Mouse (Mus musculus): Measurements from ENCODE around the gene Prmt8.
A peak's percentile ranks its signal among the peaks of the same experiment; 100 is the strongest.

Gene Prmt8

DNA sequence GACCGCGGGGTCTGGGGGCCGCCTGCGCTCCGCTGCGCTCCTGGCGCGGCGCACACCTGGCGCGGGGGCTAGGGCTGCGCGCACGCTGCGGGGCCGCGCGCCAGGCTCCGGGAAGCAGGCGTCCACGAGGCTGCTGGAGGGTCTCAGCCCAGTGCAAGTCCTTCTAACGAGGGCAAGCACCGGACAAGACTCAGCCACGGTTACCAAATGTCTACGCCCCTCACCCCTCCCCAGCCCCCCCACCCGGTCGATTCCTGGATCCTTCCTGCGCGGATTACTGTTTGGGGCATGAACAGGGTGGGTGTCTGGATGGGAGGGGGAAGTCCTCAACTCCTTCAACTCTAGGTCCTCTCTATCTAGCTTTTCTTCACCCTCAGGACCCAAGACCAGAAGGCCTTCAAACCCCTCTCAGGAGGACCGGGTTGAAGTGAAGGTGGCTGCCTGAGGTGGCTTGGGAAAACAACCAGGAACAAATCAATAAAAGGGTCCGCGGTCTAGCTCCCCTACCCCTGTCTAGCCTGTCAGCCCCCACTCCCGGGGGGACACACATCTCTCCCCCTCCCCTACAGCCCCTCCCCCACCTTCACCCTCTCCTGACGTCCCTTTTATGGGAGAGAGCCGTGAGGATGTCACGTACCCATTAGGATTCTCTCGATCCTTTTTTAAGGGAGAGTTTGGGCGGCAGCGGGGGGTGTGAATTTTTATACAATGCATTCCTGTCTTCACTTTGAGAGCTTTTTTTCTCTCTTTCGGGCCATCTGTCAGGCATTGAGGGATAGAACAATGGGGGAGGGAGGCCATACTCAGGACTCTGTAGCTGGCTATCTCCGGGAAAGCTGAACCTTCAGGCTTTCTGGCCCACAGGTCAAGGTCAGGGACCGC lies at the start of gene Prmt8:
Gene Prmt8 (minus strand): TSS at position 198 of the 882 bp plus-strand sequence.
- DNase-seq (ENCODE audit: extremely low read depth, insufficient read length, low spot score), result no peak

DNA sequence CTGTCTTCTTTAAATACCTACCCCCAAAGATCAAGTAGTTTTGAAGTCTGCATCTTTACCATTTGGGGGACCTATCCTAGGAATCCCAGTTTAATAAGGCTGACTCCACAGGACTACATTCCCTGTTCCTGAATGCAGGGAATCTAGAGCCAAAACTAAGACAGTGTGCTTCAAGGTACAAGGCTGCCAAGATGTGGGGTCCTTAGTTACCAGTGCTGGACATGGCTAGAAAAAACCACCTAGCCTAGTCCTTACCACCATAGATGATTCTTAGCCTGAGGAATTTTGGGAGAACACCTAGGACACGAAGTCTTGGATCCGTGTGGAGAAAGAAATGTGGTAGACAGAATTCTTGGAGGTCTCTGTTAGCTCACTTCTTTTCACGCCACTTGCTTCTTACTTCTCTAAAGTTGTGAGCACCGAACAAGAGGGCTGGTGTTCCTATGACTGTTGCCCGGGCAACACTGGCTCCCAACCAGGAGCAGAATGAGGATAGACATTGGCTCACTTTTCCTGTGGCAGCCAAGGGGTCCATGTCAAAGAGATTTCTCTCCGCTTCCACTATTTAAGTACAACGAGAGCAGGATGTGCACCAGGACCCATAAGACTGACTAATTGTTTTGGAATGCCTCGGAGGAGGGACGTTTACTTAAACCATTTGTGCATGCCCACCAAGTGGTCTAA lies 33.9 kb upstream of the Prmt8 start:
- no peak for DNase-seq (ENCODE audit: extremely low read depth, insufficient read length, low spot score)

- no peak for DNase-seq (ENCODE audit: extremely low read depth, insufficient read length, low spot score)
Observed at GRCm38 (mm10) chr6:127802211-127802610, 32.9 kb upstream of the Prmt8 start.

- DNase-seq (ENCODE audit: extremely low read depth, insufficient read length, low spot score), result no peak
Observed at GRCm38 (mm10) chr6:127790023-127790422, 20.8 kb upstream of the Prmt8 start.

GRCm38 (mm10) chr6:127770806-127771205 lies 1.5 kb upstream of the Prmt8 start:
- DNase-seq (ENCODE audit: extremely low read depth, insufficient read length, low spot score), result no peak

- DNase-seq (ENCODE audit: extremely low read depth, insufficient read length, low spot score), result no peak
Observed at GRCm38 (mm10) chr6:127768621-127769274, 524 bp downstream of the Prmt8 start.

DNA sequence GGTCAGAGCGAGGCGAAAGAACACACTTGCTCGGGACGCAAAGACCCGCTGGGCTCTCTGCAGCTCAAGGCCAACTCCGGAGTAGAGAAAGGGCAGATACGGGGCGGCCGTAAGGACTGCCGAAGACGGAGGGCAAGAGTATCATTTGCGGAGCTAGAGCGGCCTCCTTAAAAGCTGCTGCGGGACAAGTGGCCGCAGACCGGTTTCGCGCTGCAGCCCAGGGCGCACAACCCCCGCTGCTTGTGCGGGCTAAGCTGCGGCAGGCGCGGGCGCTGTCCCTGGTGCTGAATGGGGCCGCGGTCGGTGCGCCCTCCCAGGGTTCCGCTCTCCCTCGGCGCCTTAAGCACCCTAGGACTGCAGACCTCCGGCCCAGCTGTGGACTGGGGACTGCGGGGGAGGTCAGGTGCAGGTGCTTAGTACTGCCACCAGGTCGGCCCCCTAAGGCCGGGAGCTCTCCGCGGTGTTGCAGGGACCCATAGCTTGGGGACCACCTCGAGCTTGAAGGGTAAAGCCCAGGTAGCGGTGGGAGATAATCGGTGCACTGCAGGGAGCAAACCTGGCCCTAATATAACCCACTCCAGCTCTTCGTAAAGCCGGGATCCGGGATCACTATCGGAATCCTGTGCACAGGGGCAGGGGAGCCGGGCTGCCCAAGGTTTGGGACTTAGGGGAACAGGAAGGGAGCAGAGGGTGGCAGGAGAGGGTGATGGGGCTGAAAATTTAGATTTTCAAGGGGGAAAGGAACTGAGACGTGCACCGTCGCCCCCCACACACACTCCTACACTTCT lies 1.4 kb downstream of the Prmt8 start:
- DNase-seq (ENCODE audit: extremely low read depth, insufficient read length, low spot score), result peak; percentile 20

- no peak for DNase-seq (ENCODE audit: extremely low read depth, insufficient read length, low spot score)
Observed at GRCm38 (mm10) chr6:127767201-127767705, 2.0 kb downstream of the Prmt8 start.

GRCm38 (mm10) chr6:127766641-127767200 lies 2.6 kb downstream of the Prmt8 start:
- DNase-seq (ENCODE audit: extremely low read depth, insufficient read length, low spot score), result no peak

GRCm38 (mm10) chr6:127766041-127766604 lies 3.1 kb downstream of the Prmt8 start:
- DNase-seq (ENCODE audit: extremely low read depth, insufficient read length, low spot score), result no peak

- no peak for DNase-seq (ENCODE audit: extremely low read depth, insufficient read length, low spot score)
Observed at GRCm38 (mm10) chr6:127765573-127765972, 3.7 kb downstream of the Prmt8 start.

DNA sequence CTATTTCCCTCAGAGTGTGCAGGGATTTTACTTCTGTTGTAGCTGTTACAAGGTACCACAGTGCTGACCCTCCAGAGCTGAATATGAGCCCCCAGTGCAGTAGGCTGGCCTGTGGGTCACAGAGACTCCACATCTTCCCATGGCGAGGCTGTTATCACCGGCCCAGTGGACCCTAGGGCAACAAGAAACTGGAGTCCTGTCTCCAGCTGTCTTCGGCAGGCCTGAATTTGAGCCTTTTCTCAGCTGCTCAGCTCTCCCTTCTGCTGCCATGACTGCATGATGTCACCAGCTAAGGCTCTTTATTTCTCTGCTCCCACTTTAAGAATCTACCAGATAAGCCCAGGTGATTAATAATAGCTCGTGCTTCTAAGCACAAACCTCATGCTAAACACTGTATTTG lies 11.0 kb downstream of the Prmt8 start:
- DNase-seq (ENCODE audit: extremely low read depth, insufficient read length, low spot score), result no peak

- no peak for DNase-seq (ENCODE audit: extremely low read depth, insufficient read length, low spot score)
Observed at GRCm38 (mm10) chr6:127757667-127758167, 11.6 kb downstream of the Prmt8 start.

DNA sequence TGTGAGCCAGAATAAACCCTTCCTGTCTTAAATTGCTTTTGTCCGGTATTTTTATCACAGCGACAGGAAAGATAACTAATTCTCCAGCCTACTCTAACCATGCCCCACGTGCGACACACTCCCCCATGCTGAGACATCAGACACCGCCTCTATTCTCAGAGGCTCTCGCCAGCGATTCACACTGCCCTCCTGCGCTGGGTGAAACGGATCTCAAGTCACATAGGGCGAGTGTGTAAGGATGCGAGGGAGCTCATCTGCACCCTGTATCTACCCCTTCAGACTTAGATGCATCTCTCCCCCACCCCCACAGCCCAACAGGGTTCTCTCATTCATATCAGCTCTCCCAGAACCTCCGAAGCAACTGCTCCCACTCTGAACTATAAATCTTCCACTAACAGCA lies 12.4 kb downstream of the Prmt8 start:
- no peak for DNase-seq (ENCODE audit: extremely low read depth, insufficient read length, low spot score)

DNA sequence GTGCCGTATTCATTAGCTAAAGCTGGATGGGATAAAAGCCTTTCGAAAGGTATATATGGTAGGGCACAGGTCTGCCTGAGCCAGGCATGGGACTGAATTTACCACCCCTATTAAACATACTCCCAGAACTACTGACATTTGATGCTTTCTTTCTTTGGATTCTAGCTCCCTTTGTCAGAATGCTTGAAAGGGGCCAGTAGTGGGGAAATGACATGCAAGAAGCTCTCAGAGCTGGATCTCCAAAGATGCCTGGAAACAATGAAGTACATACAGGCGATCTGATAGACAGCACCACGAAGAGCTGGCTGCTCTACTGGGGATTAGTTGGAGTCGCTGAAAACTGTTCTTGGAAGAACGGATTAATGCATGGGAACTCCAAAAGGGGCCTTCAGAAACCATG lies 16.0 kb downstream of the Prmt8 start:
- DNase-seq (ENCODE audit: extremely low read depth, insufficient read length, low spot score), result no peak

DNA sequence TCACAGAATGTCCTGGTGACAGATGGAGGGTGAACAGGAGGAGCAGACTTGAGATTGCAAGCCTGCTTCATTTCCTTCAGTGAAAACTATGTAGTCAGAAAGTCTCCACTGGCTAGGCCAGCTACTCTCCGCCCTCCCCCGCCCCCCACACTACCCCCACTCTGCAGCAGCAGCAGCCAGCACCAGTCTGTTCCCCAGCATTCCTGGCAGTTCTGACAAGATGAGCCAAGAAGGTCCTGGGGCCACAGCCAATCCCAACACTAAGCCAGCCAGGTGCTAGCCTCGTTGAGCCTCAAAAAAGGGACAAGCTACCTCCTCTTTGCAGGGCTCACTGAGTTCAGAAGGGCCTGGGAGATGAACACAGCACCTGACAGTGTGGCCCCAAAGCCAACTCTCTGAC lies 16.6 kb downstream of the Prmt8 start:
- DNase-seq (ENCODE audit: extremely low read depth, insufficient read length, low spot score), result peak; percentile 32

GRCm38 (mm10) chr6:127751499-127751898 lies 17.8 kb downstream of the Prmt8 start:
- DNase-seq (ENCODE audit: extremely low read depth, insufficient read length, low spot score), result no peak

- DNase-seq (ENCODE audit: extremely low read depth, insufficient read length, low spot score), result no peak
Observed at GRCm38 (mm10) chr6:127748793-127749192, 20.5 kb downstream of the Prmt8 start.

- DNase-seq (ENCODE audit: extremely low read depth, insufficient read length, low spot score), result no peak
Observed at GRCm38 (mm10) chr6:127742290-127742689, 27.0 kb downstream of the Prmt8 start.

- no peak for DNase-seq (ENCODE audit: extremely low read depth, insufficient read length, low spot score)
Observed at GRCm38 (mm10) chr6:127741162-127741561, 28.1 kb downstream of the Prmt8 start.
